Mouse (Mus musculus): ENCODE measurements around the gene 3830406C13Rik.

- TF ChIP-seq CTCF (IDR thresholded peaks at IDR 0.05; ENCODE audit: low read depth) (no peak), EP300 (optimal IDR thresholded peaks at IDR 0.05) (no peak)
Observed at GRCm38 (mm10) chr14:12303106-12303505, 19.1 kb downstream of the 3830406C13Rik start.
